Mouse (Mus musculus): ENCODE data around the gene Fkbp8. TPM values are rescaled to one million over a fixed set of nuclear protein-coding genes. Genes with fewer than 3 reads are reported as not detected.
"Not testable (repeated sequence)": the region's sequence is repeated elsewhere in the genome, so short reads cannot be mapped to it uniquely, and the experiment has no call there.

Gene Fkbp8
- polyA plus RNA-seq, 1 experiment from 2014 or later = 281 TPM

- Histone ChIP-seq H3K4me3 (ENCODE audit: low read depth, low read length) (peak within 1 kb of the TSS; percentile 59), H3K4me2 (replicated peaks; ENCODE audit: low read depth, low read length) (peak within 1 kb of the TSS; percentile 88), H3K9me3 (ENCODE audit: control insufficient read depth, low read depth, low read length) (no peaks in the 10 kb centered on the region), H3K9ac (replicated peaks; ENCODE audit: low read depth, low read length) (peak within 1 kb of the TSS; percentile 86), H3K27ac (ENCODE audit: low read length) (peak within 1 kb of the TSS; percentile 84; the same call in 1 of the 2 replicates), H3K27me3 (ENCODE audit: control insufficient read depth, insufficient read depth, low read length) (peaks cover 15% of the 10 kb centered on the region), H3K36me3 (ENCODE audit: control insufficient read depth, insufficient read depth, low read length) (peaks cover 18% of the 10 kb centered on the region), H3K4me1 (ENCODE audit: control insufficient read depth, insufficient read depth, low read length) (peaks cover 18% of the 10 kb centered on the region; the same call in 1 of the 2 replicates)
- ATAC-seq (ENCODE audit: insufficient number of reproducible peaks, insufficient read depth, low FRiP score, low read depth) = peak; percentile 88
- WGBS = 3% methylated on average over 40 of the region's 40 CpGs
These were observed 21.0 kb upstream of the Fkbp8 start, which contains the start of gene Rex1bd for GRCm38 (mm10) chr8:70506328-70507026. Gene Rex1bd (minus strand): TSS chr8:70506752.

DNA sequence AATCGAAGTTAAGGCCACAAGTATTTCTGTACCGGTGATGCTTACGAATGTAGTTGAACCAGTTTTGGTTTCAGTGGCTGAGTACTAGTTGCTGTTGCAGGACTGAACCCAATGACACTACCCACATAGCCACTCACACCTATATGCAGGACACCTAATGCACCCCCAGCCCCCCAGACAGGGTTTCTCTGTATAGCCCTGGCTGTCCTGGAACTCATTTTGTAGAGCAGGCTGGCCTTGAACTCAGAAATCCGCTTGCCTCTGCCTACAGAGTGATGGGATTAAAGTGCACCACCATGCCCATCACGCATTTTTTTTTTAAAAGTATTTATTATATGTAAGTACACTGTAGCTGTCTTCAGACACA lies 20.5 kb upstream of the Fkbp8 start:
- H3K4me2 ChIP-seq (replicated peaks; ENCODE audit: low read depth, low read length) = no peak overlapping the region
- no peak for ATAC-seq (ENCODE audit: insufficient number of reproducible peaks, insufficient read depth, low FRiP score, low read depth)
- no peak overlapping the region for H3K27ac ChIP-seq (ENCODE audit: low read length)
- H3K9ac ChIP-seq (replicated peaks; ENCODE audit: low read depth, low read length) = no peak overlapping the region
- H3K4me3 ChIP-seq (ENCODE audit: low read depth, low read length) = peak overlapping the region; percentile 59; the same call in 1 of the 2 replicates
- H3K4me1 ChIP-seq (ENCODE audit: control insufficient read depth, insufficient read depth, low read length) = peaks cover 14% of the 10 kb centered on the region; the same call in 1 of the 2 replicates
- no peaks in the 10 kb centered on the region for H3K9me3 ChIP-seq (ENCODE audit: control insufficient read depth, low read depth, low read length)
- H3K27me3 ChIP-seq (ENCODE audit: control insufficient read depth, insufficient read depth, low read length) = peaks cover 9% of the 10 kb centered on the region
- H3K36me3 ChIP-seq (ENCODE audit: control insufficient read depth, insufficient read depth, low read length) = peaks cover 18% of the 10 kb centered on the region
- 63% methylated on average over 5 of the region's 5 CpGs for WGBS

- no peaks in the 10 kb centered on the region for H3K9me3 ChIP-seq (ENCODE audit: control insufficient read depth, low read depth, low read length)
- WGBS = 7% methylated on average over 25 of the region's 25 CpGs
- no peaks in the 10 kb centered on the region for H3K27me3 ChIP-seq (ENCODE audit: control insufficient read depth, insufficient read depth, low read length)
- ATAC-seq (ENCODE audit: insufficient number of reproducible peaks, insufficient read depth, low FRiP score, low read depth) = no peak
- peak overlapping the region; percentile 81 for H3K4me3 ChIP-seq (ENCODE audit: low read depth, low read length)
- H3K27ac ChIP-seq (ENCODE audit: low read length) = peak overlapping the region; percentile 97; the same call in 1 of the 2 replicates
- peak overlapping the region; percentile 97 for H3K4me2 ChIP-seq (replicated peaks; ENCODE audit: low read depth, low read length)
- H3K4me1 ChIP-seq (ENCODE audit: control insufficient read depth, insufficient read depth, low read length) = peaks cover 9% of the 10 kb centered on the region; the same call in 1 of the 2 replicates
- peak overlapping the region; percentile 99 for H3K9ac ChIP-seq (replicated peaks; ENCODE audit: low read depth, low read length)
- H3K36me3 ChIP-seq (ENCODE audit: control insufficient read depth, insufficient read depth, low read length) = peaks cover 20% of the 10 kb centered on the region
These were observed 18.1 kb upstream of the Fkbp8 start for GRCm38 (mm10) chr8:70509281-70509952.

GRCm38 (mm10) chr8:70510228-70510915 lies 17.2 kb upstream of the Fkbp8 start, which contains the start of gene Uba52:
Gene Uba52 (minus strand): TSS chr8:70510801.
- Histone ChIP-seq H3K9me3 (ENCODE audit: control insufficient read depth, low read depth, low read length) (no peaks in the 10 kb centered on the region), H3K9ac (replicated peaks; ENCODE audit: low read depth, low read length) (peak within 1 kb of the TSS; percentile 99), H3K27ac (ENCODE audit: low read length) (peak within 1 kb of the TSS; percentile 97), H3K4me1 (ENCODE audit: control insufficient read depth, insufficient read depth, low read length) (peaks cover 7% of the 10 kb centered on the region; the same call in 1 of the 2 replicates), H3K27me3 (ENCODE audit: control insufficient read depth, insufficient read depth, low read length) (no peaks in the 10 kb centered on the region), H3K4me3 (ENCODE audit: low read depth, low read length) (peak within 1 kb of the TSS; percentile 81), H3K4me2 (replicated peaks; ENCODE audit: low read depth, low read length) (peak within 1 kb of the TSS; percentile 97), H3K36me3 (ENCODE audit: control insufficient read depth, insufficient read depth, low read length) (peaks cover 20% of the 10 kb centered on the region)
- WGBS = under 1% methylated on average over 74 of the region's 74 CpGs
- ATAC-seq (ENCODE audit: insufficient number of reproducible peaks, insufficient read depth, low FRiP score, low read depth) = peak; percentile 87

- Histone ChIP-seq H3K9ac (replicated peaks; ENCODE audit: low read depth, low read length) (peak overlapping the region; percentile 99; the same call in 1 of the 2 replicates), H3K36me3 (ENCODE audit: control insufficient read depth, insufficient read depth, low read length) (peaks cover 21% of the 10 kb centered on the region), H3K4me2 (replicated peaks; ENCODE audit: low read depth, low read length) (peak overlapping the region; percentile 41), H3K4me3 (ENCODE audit: low read depth, low read length) (peak overlapping the region; percentile 81)
- not testable (repeated sequence) for ATAC-seq (ENCODE audit: insufficient number of reproducible peaks, insufficient read depth, low FRiP score, low read depth); H3K27ac ChIP-seq (ENCODE audit: low read length); H3K27me3 ChIP-seq (ENCODE audit: control insufficient read depth, insufficient read depth, low read length); H3K9me3 ChIP-seq (ENCODE audit: control insufficient read depth, low read depth, low read length); H3K4me1 ChIP-seq (ENCODE audit: control insufficient read depth, insufficient read depth, low read length)
- WGBS = 83% methylated on average over 6 of the region's 6 CpGs
These were observed 16.4 kb upstream of the Fkbp8 start for GRCm38 (mm10) chr8:70511174-70511573.

DNA sequence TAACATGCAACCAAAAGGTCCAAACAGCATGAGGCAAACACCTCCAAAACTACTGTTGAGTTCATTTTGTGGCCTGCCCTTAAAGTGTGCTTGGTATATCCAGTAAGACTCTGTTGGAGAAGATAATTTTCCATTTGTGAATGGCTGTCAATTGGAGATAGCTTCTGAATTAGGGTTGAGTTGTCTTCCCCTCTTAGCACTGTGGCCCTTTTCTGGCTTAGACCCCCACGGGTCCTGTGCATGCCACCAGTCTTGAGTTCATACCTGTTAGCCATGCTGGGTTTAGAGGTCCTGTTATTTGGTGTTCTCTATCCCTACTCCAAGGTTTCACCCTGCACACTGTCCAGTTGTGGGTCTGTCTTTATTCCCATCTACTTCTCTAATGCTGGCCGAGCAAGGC lies 15.8 kb upstream of the Fkbp8 start:
- Histone ChIP-seq H3K4me1 (ENCODE audit: control insufficient read depth, insufficient read depth, low read length) (no peaks in the 10 kb centered on the region), H3K9ac (replicated peaks; ENCODE audit: low read depth, low read length) (no peak overlapping the region), H3K27ac (ENCODE audit: low read length) (no peak overlapping the region), H3K4me3 (ENCODE audit: low read depth, low read length) (no peak overlapping the region), H3K36me3 (ENCODE audit: control insufficient read depth, insufficient read depth, low read length) (peaks cover 26% of the 10 kb centered on the region), H3K4me2 (replicated peaks; ENCODE audit: low read depth, low read length) (no peak overlapping the region), H3K9me3 (ENCODE audit: control insufficient read depth, low read depth, low read length) (no peaks in the 10 kb centered on the region), H3K27me3 (ENCODE audit: control insufficient read depth, insufficient read depth, low read length) (no peaks in the 10 kb centered on the region)
- ATAC-seq (ENCODE audit: insufficient number of reproducible peaks, insufficient read depth, low FRiP score, low read depth) = no peak
- WGBS = 94% methylated on average over 2 of the region's 2 CpGs

- Histone ChIP-seq H3K4me2 (replicated peaks; ENCODE audit: low read depth, low read length) (no peak overlapping the region), H3K27me3 (ENCODE audit: control insufficient read depth, insufficient read depth, low read length) (no peaks in the 10 kb centered on the region), H3K4me1 (ENCODE audit: control insufficient read depth, insufficient read depth, low read length) (no peaks in the 10 kb centered on the region), H3K36me3 (ENCODE audit: control insufficient read depth, insufficient read depth, low read length) (peaks cover 25% of the 10 kb centered on the region), H3K4me3 (ENCODE audit: low read depth, low read length) (no peak overlapping the region), H3K9ac (replicated peaks; ENCODE audit: low read depth, low read length) (no peak overlapping the region), H3K27ac (ENCODE audit: low read length) (no peak overlapping the region), H3K9me3 (ENCODE audit: control insufficient read depth, low read depth, low read length) (no peaks in the 10 kb centered on the region)
- WGBS = 89% methylated on average over 11 of the region's 11 CpGs
- ATAC-seq (ENCODE audit: insufficient number of reproducible peaks, insufficient read depth, low FRiP score, low read depth) = no peak
These were observed 15.1 kb upstream of the Fkbp8 start for GRCm38 (mm10) chr8:70512253-70512903.

DNA sequence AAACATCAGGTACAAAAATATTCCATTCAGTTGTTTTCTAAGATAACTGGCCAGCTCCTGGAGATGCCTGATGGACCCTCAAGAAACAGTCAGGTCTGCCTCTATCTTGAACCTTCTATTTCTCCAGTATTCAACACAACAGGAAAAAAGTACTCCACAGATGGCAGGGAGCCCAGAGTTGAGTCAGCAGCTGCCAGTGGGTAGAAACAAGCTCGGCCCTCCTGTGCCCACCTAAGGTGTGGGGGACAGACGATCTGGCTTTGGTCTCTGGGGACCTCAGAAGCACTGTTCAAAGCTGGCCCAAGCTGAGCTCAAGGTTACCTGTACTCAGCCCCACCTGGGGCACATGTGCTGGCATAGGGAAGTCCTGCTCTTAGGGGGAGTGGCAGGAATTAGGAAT lies 14.1 kb upstream of the Fkbp8 start:
- Histone ChIP-seq H3K9me3 (ENCODE audit: control insufficient read depth, low read depth, low read length) (no peaks in the 10 kb centered on the region), H3K36me3 (ENCODE audit: control insufficient read depth, insufficient read depth, low read length) (peaks cover 24% of the 10 kb centered on the region), H3K4me3 (ENCODE audit: low read depth, low read length) (no peak overlapping the region), H3K27me3 (ENCODE audit: control insufficient read depth, insufficient read depth, low read length) (no peaks in the 10 kb centered on the region), H3K27ac (ENCODE audit: low read length) (no peak overlapping the region), H3K4me2 (replicated peaks; ENCODE audit: low read depth, low read length) (no peak overlapping the region), H3K9ac (replicated peaks; ENCODE audit: low read depth, low read length) (no peak overlapping the region), H3K4me1 (ENCODE audit: control insufficient read depth, insufficient read depth, low read length) (no peaks in the 10 kb centered on the region)
- no peak for ATAC-seq (ENCODE audit: insufficient number of reproducible peaks, insufficient read depth, low FRiP score, low read depth)
- 71% methylated on average over 2 of the region's 2 CpGs for WGBS

All from stomach, embryonic 14.5 days (tissue).